In genomic region chr1:86582451-86583096, GRCm38 (mm10) we compare ENCODE assay signal across 8 mouse cellular contexts. TPM values are rescaled to one million over a fixed set of nuclear protein-coding genes. Genes with fewer than 3 reads are reported as not detected.
A peak's percentile ranks its signal among the peaks of the same experiment; 100 is the strongest.
DNase-seq lines count a peak whose midpoint lies in the region; ATAC-seq and TF ChIP-seq lines count a peak whose summit lies in the region.

Gene Pde6d, minus strand, starts transcription at chr1:86582629.
Gene Cops7b, plus strand, starts transcription at chr1:86582904.

- H3K36me3 ChIP-seq in G1E (replicated peaks), result peaks cover 33% of the 10 kb centered on the region
- no peaks in the 10 kb centered on the region for H3K36me3 ChIP-seq in forebrain, embryonic 16.5 days (ENCODE audit: control insufficient read depth, insufficient read depth)
- no peaks in the 10 kb centered on the region for H3K36me3 ChIP-seq in lung, embryonic 14.5 days (ENCODE audit: insufficient read depth)
- no peaks in the 10 kb centered on the region for H3K36me3 ChIP-seq in thymus, adult 2 months (ENCODE audit: control insufficient read depth, insufficient read depth, low read length)

- peak within 1 kb of the TSS; percentile 56 for H3K4me2 ChIP-seq in forebrain, embryonic 16.5 days (ENCODE audit: low read length)
- H3K4me2 ChIP-seq in lung, embryonic 14.5 days, result peak within 1 kb of the TSS; percentile 79

- DNase-seq in G1E (ENCODE audit: low spot score), result peak; percentile 99
- peak; percentile 96 to 99 for DNase-seq in cerebellum, adult 18-20 months
- peak; percentile 97 to 98 for DNase-seq in heart, postnatal 36 days
- DNase-seq in layer of hippocampus, adult 2 months (ENCODE audit: low spot score in 2 of 2), result peak; percentile 93 to 96
- DNase-seq in lung, embryonic 14.5 days, result peak; percentile 99
- DNase-seq in thymus, adult 2 months, result peak; percentile 96

- no peak for TF ChIP-seq CTCF in G1E (IDR thresholded peaks at IDR 0.05; ENCODE audit: low read depth, low read length)
- no peak for TF ChIP-seq CTCF in layer of hippocampus, adult 2 months (conservative IDR thresholded peaks at IDR 0.05)
- TF ChIP-seq CTCF in lung, embryonic 14.5 days (IDR thresholded peaks at IDR 0.05; ENCODE audit: low read depth), result no peak
- TF ChIP-seq CTCF in olfactory bulb, adult 2 months (IDR thresholded peaks at IDR 0.05; ENCODE audit: insufficient read depth, low read depth, low read length), result no peak
- TF ChIP-seq CTCF in thymus, adult 2 months (IDR thresholded peaks at IDR 0.05; ENCODE audit: borderline replicate concordance, control insufficient read depth, extremely low read depth, insufficient read depth, low read length, poor library complexity), result no peak

- no peaks in the 10 kb centered on the region for H3K9me3 ChIP-seq in G1E (replicated peaks)
- H3K9me3 ChIP-seq in forebrain, embryonic 16.5 days (ENCODE audit: control insufficient read depth, low read length), result no peaks in the 10 kb centered on the region
- H3K9me3 ChIP-seq in lung, embryonic 14.5 days (ENCODE audit: low read depth, low read length), result no peaks in the 10 kb centered on the region

- H3K27me3 ChIP-seq in G1E (ENCODE audit: insufficient read depth, low read length), result no peaks in the 10 kb centered on the region
- H3K27me3 ChIP-seq in forebrain, embryonic 16.5 days (replicated peaks; ENCODE audit: control insufficient read depth, insufficient read depth, low read length), result no peaks in the 10 kb centered on the region
- no peaks in the 10 kb centered on the region for H3K27me3 ChIP-seq in lung, embryonic 14.5 days (ENCODE audit: insufficient read depth, low read length)
- H3K27me3 ChIP-seq in thymus, adult 2 months (ENCODE audit: control insufficient read depth, insufficient read depth, low read length), result no peaks in the 10 kb centered on the region

- peak; percentile 27; the same call in 1 of the 2 replicates for TF ChIP-seq POLR2A in olfactory bulb, adult 2 months (IDR thresholded peaks at IDR 0.05; ENCODE audit: insufficient read depth, low read depth, low read length)
- TF ChIP-seq POLR2A in thymus, adult 2 months (IDR thresholded peaks at IDR 0.05; ENCODE audit: control insufficient read depth, extremely low read depth, insufficient read depth, low read length, poor library complexity), result peak; percentile 63; the same call in 1 of the 2 replicates

- H3K4me1 ChIP-seq in G1E (ENCODE audit: insufficient read depth, low read depth, low read length), result peaks cover 43% of the 10 kb centered on the region
- peaks cover 17% of the 10 kb centered on the region for H3K4me1 ChIP-seq in forebrain, embryonic 16.5 days (replicated peaks; ENCODE audit: control insufficient read depth, insufficient read depth, low read length)
- peaks cover 4% of the 10 kb centered on the region for H3K4me1 ChIP-seq in lung, embryonic 14.5 days (ENCODE audit: insufficient read depth)
- peaks cover 5% of the 10 kb centered on the region for H3K4me1 ChIP-seq in olfactory bulb, adult 2 months (ENCODE audit: control insufficient read depth, insufficient read depth, low read length)
- peaks cover 6% of the 10 kb centered on the region for H3K4me1 ChIP-seq in thymus, adult 2 months (replicated peaks; ENCODE audit: control insufficient read depth, insufficient read depth, low read length)

- H3K27ac ChIP-seq in forebrain, embryonic 16.5 days (ENCODE audit: low read length), result peak within 1 kb of the TSS; percentile 57; the same call in 1 of the 2 replicates
- peak within 1 kb of the TSS; percentile 91 for H3K27ac ChIP-seq in layer of hippocampus, adult 2 months
- H3K27ac ChIP-seq in lung, embryonic 14.5 days (ENCODE audit: low read depth), result peak within 1 kb of the TSS; percentile 48; the same call in 1 of the 2 replicates
- no peak within 1 kb of the TSS for H3K27ac ChIP-seq in olfactory bulb, adult 2 months (ENCODE audit: insufficient read depth, low read depth, low read length)
- H3K27ac ChIP-seq in thymus, adult 2 months (ENCODE audit: control insufficient read depth, insufficient read depth, low read length), result no peak within 1 kb of the TSS

- peak within 1 kb of the TSS; percentile 94 for H3K9ac ChIP-seq in forebrain, embryonic 16.5 days (replicated peaks; ENCODE audit: low read depth, low read length)
- peak within 1 kb of the TSS; percentile 70 for H3K9ac ChIP-seq in lung, embryonic 14.5 days

- peak within 1 kb of the TSS; percentile 78 for H3K4me3 ChIP-seq in G1E (ENCODE audit: low read depth, low read length)
- H3K4me3 ChIP-seq in forebrain, embryonic 16.5 days (replicated peaks; ENCODE audit: low read length), result peak within 1 kb of the TSS; percentile 90
- H3K4me3 ChIP-seq in layer of hippocampus, adult 2 months, result peak within 1 kb of the TSS; percentile 81
- peak within 1 kb of the TSS; percentile 69 for H3K4me3 ChIP-seq in lung, embryonic 14.5 days (ENCODE audit: low read depth, low read length)
- H3K4me3 ChIP-seq in olfactory bulb, adult 2 months (ENCODE audit: insufficient read depth, low read depth, low read length), result peak within 1 kb of the TSS; percentile 63
- peak within 1 kb of the TSS; percentile 73 for H3K4me3 ChIP-seq in thymus, adult 2 months (ENCODE audit: control insufficient read depth, insufficient read depth, low read length)

- peak; percentile 91 for ATAC-seq in G1E (ENCODE audit: extremely low read depth, insufficient number of reproducible peaks, low FRiP score, poor library complexity, severe bottlenecking)
- ATAC-seq in forebrain, embryonic 16.5 days, result peak; percentile 98
- peak; percentile 98 for ATAC-seq in lung, embryonic 14.5 days (ENCODE audit: insufficient read depth)

- intact Hi-C loops in heart, postnatal 36 days (cut with DNase I), result loop anchor here (5.0 kb wide), 2 partner anchors 80 to 145 kb away; no protein-coding TSS in a partner anchor

- WGBS in forebrain, embryonic 16.5 days, result under 1% methylated on average over 26 of the region's 26 CpGs
- WGBS in lung, embryonic 14.5 days, result under 1% methylated on average over 26 of the region's 26 CpGs
- under 1% methylated on average over 26 of the region's 26 CpGs for WGBS in olfactory bulb, adult 2 months
- under 1% methylated on average over 26 of the region's 26 CpGs for WGBS in thymus, adult 2 months

RNA-seq across cellular contexts. Expression of gene Pde6d, which starts in this region (rescaled TPM):
- total RNA-seq in G1E (2014; fragmentation: Nextera tagmentation) (82.7 and 83.8 TPM in 2 replicates), G1E (2017) (21.8 and 23.4 TPM in 2 replicates)
- polyA plus RNA-seq in G1E (2012), result 56.7 and 72.3 TPM in 2 replicates
- 88.7 and 90.1 TPM in 2 replicates for polyA plus RNA-seq in forebrain, embryonic 16.5 days (2015; fragmentation: Nextera tagmentation; extraction: Ambion mirVana)
- total RNA-seq in heart, postnatal 36 days (2021), result 10 to 100 TPM; 41.7 to 44.1 TPM
- 10 to 100 TPM; 49.0 to 54.7 TPM for total RNA-seq in layer of hippocampus, adult 2 months (2021)
- 57.6 and 58.5 TPM in 2 replicates for polyA plus RNA-seq in lung, embryonic 14.5 days (2014; fragmentation: Nextera tagmentation; extraction: Ambion mirVana)
- not detected in 2 replicates for polyA plus RNA-seq in olfactory bulb, adult 2 months (2012; ENCODE audit: insufficient read depth, insufficient read length, low replicate concordance, missing spikeins)
- polyA plus RNA-seq in thymus, adult 2 months (2012; rRNA removed), result 19.9 and 23.4 TPM in 2 replicates

RNA-seq across cellular contexts. Expression of gene Cops7b, which starts in this region (rescaled TPM):
- total RNA-seq in G1E (2014; fragmentation: Nextera tagmentation), result 16.9 and 33.6 TPM in 2 replicates
- total RNA-seq in G1E (2017), result 29.1 and 29.3 TPM in 2 replicates
- polyA plus RNA-seq in G1E (2012), result 43.8 and 47.6 TPM in 2 replicates
- polyA plus RNA-seq in forebrain, embryonic 16.5 days (2015; fragmentation: Nextera tagmentation; extraction: Ambion mirVana), result 59.7 and 64.6 TPM in 2 replicates
- 10 to 100 TPM in 1 of 2 experiments, 1 to 10 TPM in 1; 10.0 to 11.2 TPM for total RNA-seq in heart, postnatal 36 days (2021)
- total RNA-seq in layer of hippocampus, adult 2 months (2021), result 10 to 100 TPM; 19.5 to 20.6 TPM
- 37.6 and 38.0 TPM in 2 replicates for polyA plus RNA-seq in lung, embryonic 14.5 days (2014; fragmentation: Nextera tagmentation; extraction: Ambion mirVana)
- polyA plus RNA-seq in olfactory bulb, adult 2 months (2012; ENCODE audit: insufficient read depth, insufficient read length, low replicate concordance, missing spikeins), result not detected in 2 replicates
- 61.2 and 67.6 TPM in 2 replicates for polyA plus RNA-seq in thymus, adult 2 months (2012; rRNA removed)

Comparison
In these comparisons a context has a peak if more than half of its experiments do, and no peak if none do; other contexts are left out.
1. RNA of gene Pde6d (polyA plus RNA-seq): 88.7 to 90.1 TPM in forebrain, embryonic 16.5 days, 56.7 to 72.3 TPM in G1E, 57.6 to 58.5 TPM in lung, embryonic 14.5 days and 19.9 to 23.4 TPM in thymus, adult 2 months; not detected in olfactory bulb, adult 2 months; every median in the first group is over 10 times any median in the second.
2. RNA of gene Cops7b (polyA plus RNA-seq): 61.2 to 67.6 TPM in thymus, adult 2 months, 59.7 to 64.6 TPM in forebrain, embryonic 16.5 days, 43.8 to 47.6 TPM in G1E and 37.6 to 38.0 TPM in lung, embryonic 14.5 days; not detected in olfactory bulb, adult 2 months; every median in the first group is over 10 times any median in the second.
3. H3K27ac ChIP-seq: peak in forebrain, embryonic 16.5 days (single experiment), layer of hippocampus, adult 2 months (single experiment) and lung, embryonic 14.5 days (single experiment); none in olfactory bulb, adult 2 months (single experiment) and thymus, adult 2 months (single experiment).
4. Peak in every context shown above with its lines, with median percentiles within 50 percentile points of each other: ATAC-seq, DNase-seq and H3K4me3 ChIP-seq.